Mouse (Mus musculus) megakaryocyte progenitor cell, adult 5-6 weeks (primary cell): ENCODE data around the gene Slc10a4. TPM values are rescaled to one million over a fixed set of nuclear protein-coding genes. Genes with fewer than 3 reads are reported as not detected.
"Not testable (repeated sequence)": the region's sequence is repeated elsewhere in the genome, so short reads cannot be mapped to it uniquely, and the experiment has no call there.

ENCODE experiments used
- ATAC-seq: replicated peaks from 2 replicates; pipeline ENCODE4 v1.8.0; 2016; ENCODE audit warnings: mild to moderate bottlenecking, moderate TSS enrichment, inconsistent platforms; ENCODE audit not compliant: poor library complexity
- total RNA-seq, 2 experiments: library from RNA; stranded (forward) in 1 of 2; stranded (reverse) in 1 of 2; fragments of 157-497, 149-512 nt in 1 of 2; fragments of 200-1000 nt in 1 of 2; gene quantifications; 2 replicates each; pipeline versions ENCODE4 v1.2.3 to v1.2.4; 2015 to 2017

The Slc10a4 gene
- total RNA-seq (2015), result not detected in 2 replicates
- not detected in 2 replicates for total RNA-seq (2017)

GRCm38 (mm10) chr5:73006784-73007581 is at the start of gene Slc10a4:
TSS of gene Slc10a4 (plus strand) at chr5:73006883.
- peak; percentile 50 for ATAC-seq

GRCm38 (mm10) chr5:72957281-72957680 is 49.4 kb upstream of the Slc10a4 start:
- ATAC-seq, result no peak

DNA sequence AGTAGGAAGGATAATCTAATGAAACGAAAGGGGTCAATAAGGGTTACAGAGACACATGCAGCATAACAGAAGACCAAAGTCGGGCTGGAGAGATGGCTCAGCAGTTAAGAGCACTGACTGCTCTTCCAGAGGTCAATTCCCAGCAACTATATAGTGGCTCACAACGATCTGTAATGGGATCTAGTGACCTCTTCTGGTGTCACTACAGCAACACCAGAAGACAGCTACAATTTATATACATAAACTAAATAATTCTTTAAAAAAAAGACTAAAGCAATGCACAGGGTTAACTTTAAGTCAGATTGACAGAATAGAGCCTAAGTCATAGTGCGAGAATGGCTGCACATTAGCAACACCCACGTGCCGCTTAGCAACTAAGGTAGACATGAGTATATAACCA is 46.6 kb upstream of the Slc10a4 start:
- no peak for ATAC-seq

DNA sequence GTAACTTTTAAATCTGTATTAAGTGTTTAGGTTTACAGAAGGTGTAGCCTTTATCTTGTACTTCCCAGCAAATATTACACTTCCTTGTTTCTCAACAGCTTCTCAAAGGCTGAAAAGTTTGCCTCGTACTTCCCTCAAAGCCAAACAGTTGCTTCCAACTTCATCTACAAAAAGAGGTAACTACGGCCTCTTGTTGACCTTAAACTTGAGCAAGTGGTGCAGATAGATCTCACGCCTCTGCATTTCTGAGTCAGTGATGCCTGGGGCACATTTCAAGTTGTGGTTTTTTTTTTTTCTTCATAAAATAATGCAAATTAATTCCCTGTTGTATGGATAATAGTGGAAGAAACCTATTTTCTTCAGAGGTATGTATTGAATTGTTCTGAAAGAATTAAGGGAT is 41.0 kb upstream of the Slc10a4 start:
- ATAC-seq, result no peak

DNA sequence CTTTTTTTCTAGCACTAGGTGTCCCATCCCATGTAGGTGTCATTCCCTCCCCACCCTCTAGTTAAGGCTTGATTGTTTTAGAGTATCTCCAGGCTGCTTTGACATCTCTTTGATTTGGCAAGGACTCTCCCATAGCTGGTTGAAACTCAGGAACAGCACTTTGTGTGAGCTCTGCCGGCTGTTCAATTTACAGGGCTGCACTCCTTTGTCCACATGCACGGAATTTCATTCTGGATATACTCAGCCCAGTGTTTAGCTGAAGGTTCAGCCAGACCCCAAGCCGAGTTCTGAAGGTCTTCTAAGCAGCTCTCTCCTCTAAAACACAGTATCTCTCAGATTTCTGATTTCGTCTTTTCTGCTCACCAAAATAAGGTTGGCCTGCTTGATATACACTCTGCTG is 34.2 kb upstream of the Slc10a4 start:
- ATAC-seq, result no peak

- ATAC-seq, result peak; percentile 39; the same call in 1 of the 2 replicates
Observed at GRCm38 (mm10) chr5:72972934-72973333, 33.7 kb upstream of the Slc10a4 start.

DNA sequence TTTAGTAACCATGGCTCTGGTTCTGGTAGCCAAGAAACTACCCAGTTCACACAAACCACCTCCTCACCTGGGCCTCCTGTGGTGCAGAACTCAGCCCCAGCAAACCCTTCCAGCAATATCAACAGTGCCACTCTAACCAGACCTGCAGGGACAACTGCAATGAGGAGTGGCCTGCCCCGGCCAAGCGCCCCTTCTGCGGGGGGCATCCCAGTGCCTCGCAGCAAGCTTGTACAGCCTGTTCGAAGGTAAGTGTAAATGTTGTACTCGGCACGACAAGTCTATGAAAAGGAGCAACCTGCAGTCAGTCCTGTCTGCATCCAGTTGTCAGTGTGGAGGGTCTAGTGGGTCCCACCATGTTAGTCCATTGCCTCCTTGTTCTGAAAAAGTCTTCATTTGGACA is 32.1 kb upstream of the Slc10a4 start, which contains the start of gene Gm10135:
Gene Gm10135, minus strand, starts transcription at position 101 of the 400 bp plus-strand sequence.
- no peak for ATAC-seq

GRCm38 (mm10) chr5:72975996-72976395 is 30.7 kb upstream of the Slc10a4 start:
- ATAC-seq, result no peak

DNA sequence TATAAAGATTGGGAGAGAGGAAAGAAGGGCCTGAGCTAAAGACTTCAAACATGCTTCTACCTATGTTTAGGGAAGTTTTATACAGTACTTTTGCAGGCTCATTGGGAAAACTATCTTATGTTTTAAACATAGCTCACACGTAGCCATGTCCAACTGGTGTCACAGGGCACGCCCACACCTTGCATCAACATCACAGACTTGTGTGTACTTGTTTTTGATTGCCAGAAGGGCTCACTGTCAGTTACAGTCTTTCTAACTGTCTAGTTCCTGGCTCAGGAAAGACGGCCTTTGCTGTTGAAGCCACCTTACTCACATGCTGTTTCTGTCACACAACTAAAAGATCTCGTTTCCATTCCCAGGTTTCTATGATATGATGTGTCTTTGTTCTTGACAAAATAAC is 30.1 kb upstream of the Slc10a4 start:
- no peak for ATAC-seq

GRCm38 (mm10) chr5:72984091-72984490 is 22.6 kb upstream of the Slc10a4 start:
- peak; percentile 88 for ATAC-seq

GRCm38 (mm10) chr5:72987786-72988185 is 18.9 kb upstream of the Slc10a4 start:
- ATAC-seq, result no peak

DNA sequence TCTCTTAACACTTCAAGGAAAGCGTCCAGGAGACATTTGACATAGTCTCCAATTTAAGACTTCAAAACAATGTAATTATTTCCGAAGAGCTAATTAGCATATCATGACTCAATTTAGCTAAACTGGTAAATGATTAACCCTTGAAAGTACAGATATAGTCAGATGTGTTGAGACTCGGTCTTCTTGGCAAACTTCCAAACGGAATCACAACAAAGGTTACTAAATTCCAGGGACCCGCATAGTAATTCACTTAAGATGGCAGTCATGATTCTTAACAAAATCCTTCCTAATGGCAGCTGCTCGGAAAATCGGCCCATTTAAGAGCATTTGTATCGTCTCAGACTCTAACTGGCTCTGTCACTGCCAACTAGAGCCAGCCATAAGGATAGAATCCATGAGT is 16.9 kb upstream of the Slc10a4 start:
- no peak for ATAC-seq

GRCm38 (mm10) chr5:72992474-72992873 is 14.2 kb upstream of the Slc10a4 start:
- no peak for ATAC-seq

DNA sequence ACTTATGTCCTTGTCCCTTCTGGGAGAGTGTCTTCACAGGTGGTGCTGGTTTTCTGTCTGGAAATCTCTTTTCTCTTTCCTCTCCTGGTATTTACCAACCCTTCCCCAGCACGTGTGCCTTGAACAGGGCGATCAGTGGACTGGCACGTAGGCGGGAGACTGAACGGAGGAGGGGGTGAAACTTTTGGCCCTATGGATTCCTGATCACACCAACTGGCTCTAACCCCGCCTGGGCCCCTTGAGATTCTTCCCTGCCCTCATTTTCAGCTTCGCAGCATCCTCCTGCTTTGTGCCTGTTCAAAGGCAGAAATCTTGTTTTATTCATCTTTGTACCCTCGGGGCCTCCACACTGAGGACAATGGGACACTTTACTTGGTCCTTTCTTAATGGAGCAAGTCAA is 12.3 kb upstream of the Slc10a4 start:
- no peak for ATAC-seq

DNA sequence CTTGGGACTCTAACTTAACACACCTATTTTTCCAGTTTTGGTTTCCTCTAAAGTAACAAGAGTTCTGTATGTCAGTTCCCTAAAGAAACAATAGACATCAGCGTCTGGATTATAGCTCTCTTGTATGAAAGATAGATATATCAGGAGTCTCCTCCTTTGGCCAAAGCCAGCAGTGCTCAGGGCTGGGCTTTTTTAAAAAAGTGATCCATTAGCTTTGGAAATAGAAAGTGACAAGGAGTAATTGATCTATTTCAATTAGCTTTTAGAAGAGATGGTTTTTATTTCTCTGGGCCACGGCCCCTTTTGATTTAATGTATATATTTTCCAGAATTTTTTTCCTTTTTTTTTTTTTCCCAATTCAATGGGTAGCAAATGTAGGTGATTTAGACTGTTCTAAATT is 11.8 kb upstream of the Slc10a4 start:
- ATAC-seq, result no peak

DNA sequence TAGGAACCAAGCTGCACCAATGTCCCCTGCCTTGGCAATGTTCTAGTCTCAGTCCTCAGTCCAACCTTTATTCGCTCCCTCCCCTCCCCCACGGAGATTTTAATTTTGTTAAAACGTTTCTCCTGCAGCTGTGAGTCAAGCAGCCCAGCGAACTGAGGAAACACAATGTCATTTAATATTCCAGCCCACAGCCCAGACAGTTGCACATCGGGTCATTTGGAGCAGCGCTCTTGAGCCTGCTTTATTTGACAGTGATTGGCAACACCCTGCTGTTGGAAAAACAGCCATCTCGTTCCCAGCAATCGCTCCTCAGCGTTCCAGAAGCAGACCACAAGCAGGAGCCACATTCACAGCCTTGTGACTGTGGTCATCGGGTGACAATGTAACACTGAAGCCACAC is 11.3 kb upstream of the Slc10a4 start:
- ATAC-seq, result no peak

- not testable (repeated sequence) for ATAC-seq
Observed at GRCm38 (mm10) chr5:72998546-72998945, 8.1 kb upstream of the Slc10a4 start.

- ATAC-seq, result no peak
Observed at GRCm38 (mm10) chr5:73004046-73004445, 2.6 kb upstream of the Slc10a4 start.

- no peak for ATAC-seq
Observed at GRCm38 (mm10) chr5:73007582-73007959, 888 bp downstream of the Slc10a4 start.

GRCm38 (mm10) chr5:73008230-73008629 is 1.5 kb downstream of the Slc10a4 start:
- ATAC-seq, result peak; percentile 87

GRCm38 (mm10) chr5:73011806-73012205 is 5.1 kb downstream of the Slc10a4 start:
- ATAC-seq, result not testable (repeated sequence)

DNA sequence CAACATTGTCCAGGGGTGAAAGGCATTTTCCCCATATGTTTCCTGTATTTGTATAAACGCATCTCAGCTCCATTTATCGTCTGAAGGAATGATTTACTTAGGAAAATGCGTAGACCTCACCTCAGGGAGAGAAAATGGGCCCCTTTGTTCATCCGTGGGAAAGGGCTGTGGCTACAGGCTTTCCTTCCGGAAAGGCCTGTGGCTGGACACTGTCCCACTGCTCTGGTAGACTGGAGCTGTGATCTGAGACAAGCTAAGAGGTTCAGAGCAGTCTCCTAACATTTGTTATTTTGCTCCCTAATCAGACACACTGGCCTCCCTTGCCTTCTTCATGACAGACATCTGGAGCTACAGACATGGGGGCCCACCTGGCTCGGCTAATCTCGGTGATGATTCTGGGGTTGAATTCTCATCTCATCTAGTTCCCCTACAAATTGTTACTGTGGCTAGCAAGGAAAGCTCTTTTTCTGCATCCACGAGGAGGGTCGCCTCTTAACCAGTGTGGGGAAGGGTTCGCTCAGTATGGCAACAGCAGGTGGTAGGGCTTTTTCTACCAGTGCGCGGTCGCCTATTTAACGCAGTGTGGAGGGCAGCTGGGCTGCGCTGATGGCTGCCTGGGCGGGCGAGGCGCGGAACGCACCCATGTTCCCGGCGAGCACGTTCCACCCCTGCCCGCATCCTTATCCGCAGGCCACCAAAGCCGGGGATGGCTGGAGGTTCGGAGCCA is 6.4 kb downstream of the Slc10a4 start:
- ATAC-seq, result peak; percentile 43; the same call in 1 of the 2 replicates
